Mouse (Mus musculus) cerebellum, postnatal 4 days (tissue): ENCODE measurements around the gene Gm49398.

Experiments
- DNase-seq, 2 experiments: peaks; one replicate each; pipeline ENCODE4 v3.0.0; 2022; ENCODE audit warnings: low spot score in 2 of 2, mixed read lengths in 1 of 2

Gm49398 gene

DNA sequence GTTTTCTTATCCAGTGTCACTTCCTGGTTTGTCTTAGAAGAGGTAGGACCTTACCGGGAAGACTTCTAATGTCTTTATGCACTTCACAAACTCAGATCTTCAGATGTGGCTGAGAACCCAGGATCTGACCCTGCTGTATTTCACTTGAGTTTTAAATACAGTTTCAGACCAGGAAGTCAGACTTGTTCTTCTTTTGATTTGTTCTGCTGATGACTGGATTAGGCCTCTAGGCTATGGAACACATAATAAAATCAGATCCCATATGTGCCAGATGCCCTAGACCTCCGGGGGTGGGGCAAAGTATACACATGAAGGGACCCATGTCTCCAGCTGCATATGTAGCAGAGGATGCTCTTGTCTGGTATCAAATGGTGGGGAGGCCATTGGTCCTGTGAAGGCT, at the start of gene Gm49398:
Gene Gm49398 (minus strand): TSS at position 101 of the 400 bp plus-strand sequence.
- no peak for DNase-seq

DNA sequence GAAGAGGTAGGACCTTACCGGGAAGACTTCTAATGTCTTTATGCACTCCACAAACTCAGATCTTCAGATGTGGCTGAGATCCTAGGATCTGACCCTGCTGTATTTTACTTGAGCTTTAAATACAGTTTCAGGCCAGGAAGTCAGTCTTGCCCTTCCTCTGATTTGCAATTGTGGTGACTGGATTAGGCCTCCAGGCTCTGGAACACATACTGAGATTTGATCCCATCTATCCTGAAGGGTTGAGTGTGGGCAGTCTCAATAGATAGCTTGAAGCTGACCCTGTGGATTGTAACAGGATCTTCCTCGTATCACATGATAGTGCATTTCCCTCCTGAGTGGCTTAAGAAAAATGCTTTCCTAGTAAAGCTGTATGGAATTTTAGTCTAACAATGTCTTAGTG, 33.4 kb downstream of the Gm49398 start, which contains the start of gene Cts8:
Gene Cts8 (minus strand): TSS at position 101 of the 400 bp plus-strand sequence.
- DNase-seq, result no peak

DNA sequence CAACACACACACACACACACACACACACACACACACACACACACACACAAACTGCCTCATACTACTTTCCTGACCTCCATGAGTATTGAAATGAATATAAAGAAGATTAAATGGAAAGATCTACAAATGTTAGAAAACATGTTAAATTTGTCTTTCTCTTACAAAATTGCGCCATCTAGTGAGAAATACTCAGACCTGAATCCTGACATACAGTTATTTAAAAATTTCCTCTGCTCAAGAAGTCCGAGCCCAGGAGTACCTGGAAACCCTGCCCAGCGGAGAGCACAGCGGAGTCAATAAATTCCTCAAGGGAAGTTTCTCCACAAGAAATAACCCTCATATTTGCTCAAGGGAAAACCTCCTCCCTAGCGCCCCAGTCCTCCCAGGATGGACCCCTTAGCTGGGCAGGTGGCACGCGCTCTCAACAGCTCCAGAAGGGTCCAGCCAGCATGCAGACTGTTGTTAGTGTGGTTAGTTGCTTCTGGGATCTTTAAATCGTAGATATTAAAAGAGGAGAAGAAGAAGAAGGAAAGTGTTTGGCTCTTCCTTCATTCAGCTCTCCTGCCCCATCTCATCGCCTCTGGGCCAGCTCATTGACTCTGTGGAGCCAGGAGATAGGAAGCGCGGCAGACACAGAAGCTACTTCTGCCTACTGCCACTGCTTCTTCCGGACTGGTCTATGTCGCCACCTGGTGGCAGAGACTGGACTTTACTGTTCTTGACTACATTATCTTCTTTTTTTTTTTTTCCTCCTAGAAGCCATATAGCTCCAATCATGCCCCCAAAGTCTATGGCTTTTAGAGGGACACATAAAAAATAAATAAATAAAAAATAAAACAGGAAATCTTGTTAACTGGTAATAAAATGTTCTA, 47.3 kb downstream of the Gm49398 start:
- DNase-seq, result peak in 1 of 2 experiments; percentile 22

DNA sequence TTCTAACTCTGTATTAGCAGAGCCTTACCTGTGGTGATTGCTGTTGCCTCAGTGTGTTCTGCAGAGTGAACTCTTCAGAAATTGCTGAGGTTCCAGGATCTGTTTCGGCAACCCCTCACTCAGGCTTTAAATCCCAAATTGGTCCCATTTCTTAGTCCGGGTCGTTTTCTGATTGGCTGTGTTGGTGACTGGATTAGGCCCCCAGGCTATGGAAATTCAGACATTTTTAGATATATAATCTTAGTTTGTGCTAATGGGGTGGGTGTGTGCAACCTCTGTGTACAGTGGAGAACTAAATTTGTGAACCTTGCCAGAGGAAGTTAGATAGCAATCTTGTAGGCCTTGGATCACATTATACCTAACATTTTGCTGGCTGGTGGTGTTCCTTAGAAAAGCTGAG, 85.3 kb downstream of the Gm49398 start, which contains the start of gene Cts6:
Gene Cts6 (minus strand): TSS at position 101 of the 400 bp plus-strand sequence.
- DNase-seq, result no peak
